Mouse (Mus musculus) intestine, postnatal 0 days (tissue): Measurements from ENCODE around the gene Bglap2. TPM values are rescaled to one million over a fixed set of nuclear protein-coding genes. Genes with fewer than 3 reads are reported as not detected.
"Not testable (repeated sequence)": the region's sequence is repeated elsewhere in the genome, so short reads cannot be mapped to it uniquely, and the experiment has no call there.

Source experiments
- ATAC-seq: fragments of 200-750 bp; cut with Nextera tagmentation; 2 replicates; pipeline ENCODE4 v1.8.0; 2017; ENCODE audit warnings: mild to moderate bottlenecking, moderate TSS enrichment, moderate library complexity
- H3K27ac ChIP-seq: fragments of 300-500 bp; sonication (generic); 2 replicates; pipeline ENCODE4 v1.5.1; 2014; ENCODE audit warnings: mild to moderate bottlenecking, low read depth, low read length, moderate library complexity
- H3K27me3 ChIP-seq: fragments of 300-500 bp; sonication (generic); replicated peaks from 2 replicates; pipeline ENCODE4 v1.6.1; 2014; ENCODE audit warnings: low read length, mixed read lengths; ENCODE audit not compliant: control insufficient read depth, insufficient read depth
- H3K36me3 ChIP-seq: fragments of 300-500 bp; sonication (generic); 2 replicates; pipeline ENCODE4 v1.6.1; 2014; ENCODE audit warnings: mild to moderate bottlenecking, moderate library complexity; ENCODE audit not compliant: control insufficient read depth, insufficient read depth
- H3K4me1 ChIP-seq: fragments of 300-500 bp; sonication (generic); replicated peaks from 2 replicates; pipeline ENCODE4 v1.6.1; 2014; ENCODE audit warnings: antibody characterized with exemption, low read length, mixed read lengths; ENCODE audit not compliant: control insufficient read depth, insufficient read depth
- H3K4me2 ChIP-seq: fragments of 300-500 bp; sonication (generic); replicated peaks from 2 replicates; pipeline ENCODE4 v1.6.1; 2014; ENCODE audit warnings: low read depth, mild to moderate bottlenecking, moderate library complexity
- H3K4me3 ChIP-seq: fragments of 300-500 bp; sonication (generic); 2 replicates; pipeline ENCODE4 v1.5.1; 2014; ENCODE audit warnings: low read depth, low read length
- H3K9ac ChIP-seq: fragments of 300-500 bp; sonication (generic); 2 replicates; pipeline ENCODE4 v1.6.1; 2014; ENCODE audit warnings: mild to moderate bottlenecking, low read depth, low read length
- H3K9me3 ChIP-seq: fragments of 300-500 bp; sonication (generic); 2 replicates; pipeline ENCODE4 v1.6.1; 2016; ENCODE audit warnings: mixed run types; ENCODE audit not compliant: control insufficient read depth
- CTCF ChIP-seq: sonication (generic); IDR thresholded peaks from 2 replicates; pipeline ENCODE4 v1.5.1; 2016; ENCODE audit warnings: low read depth, mild to moderate bottlenecking, control low read depth, antibody characterized with exemption, moderate library complexity
- WGBS: fragments of 180-500 bp; shearing (Covaris S2); extraction: QIAGEN DNeasy Blood & Tissue Kit; methylation state at CpG from one replicate; pipeline ENCODE4 v1.1.7; 2014; 5-methylcytosine and 5-hydroxymethylcytosine counted together
- polyA plus RNA-seq: library from polyadenylated mRNA; unstranded; fragments of >200 nt; fragmentation: Nextera tagmentation; extraction: Ambion mirVana; gene quantifications from 2 replicates; pipeline ENCODE4 v1.2.1, GENCODE M21; 2015

Bglap2 gene
- polyA plus RNA-seq, 1 experiment from 2014 or later: not detected

DNA sequence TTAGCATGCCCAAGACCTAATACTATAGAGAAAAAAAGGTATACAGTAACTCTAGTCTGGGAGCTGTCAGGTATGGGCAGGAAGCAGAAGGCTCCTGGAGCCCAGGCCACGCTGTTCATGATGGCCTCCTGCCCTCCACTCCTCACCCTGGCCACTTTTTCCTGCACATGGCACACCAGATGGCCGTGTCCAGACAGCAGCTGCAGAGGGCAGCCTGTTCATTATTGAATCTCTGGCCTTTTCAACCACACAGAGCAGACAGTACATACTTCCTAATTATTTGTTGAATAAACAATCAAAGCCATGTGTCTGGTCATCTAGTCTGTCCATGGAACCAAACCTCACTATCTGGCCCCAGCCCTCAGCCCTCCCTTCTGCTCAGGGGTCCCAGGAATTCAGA is 20.2 kb upstream of the Bglap2 start:
- no peak for ATAC-seq
- no peak overlapping the region for H3K9ac ChIP-seq
- H3K27ac ChIP-seq: no peak overlapping the region
- peaks cover 40% of the 10 kb centered on the region for H3K36me3 ChIP-seq
- H3K4me3 ChIP-seq: no peak overlapping the region
- H3K4me1 ChIP-seq: no peaks in the 10 kb centered on the region
- H3K9me3 ChIP-seq: no peaks in the 10 kb centered on the region
- 0 out of 2 replicates have a peak, but pooled peaks cover 11% of the 10 kb centered on the region for H3K27me3 ChIP-seq
- H3K4me2 ChIP-seq: no peak overlapping the region
- WGBS: 81% methylated on average over 2 of the region's 2 CpGs
- no peak for TF ChIP-seq CTCF

GRCm38 (mm10) chr3:88395742-88396141 is 17.2 kb upstream of the Bglap2 start:
- no peak for ATAC-seq
- H3K4me3 ChIP-seq: no peak overlapping the region
- 92% methylated on average over 8 of the region's 8 CpGs for WGBS

DNA sequence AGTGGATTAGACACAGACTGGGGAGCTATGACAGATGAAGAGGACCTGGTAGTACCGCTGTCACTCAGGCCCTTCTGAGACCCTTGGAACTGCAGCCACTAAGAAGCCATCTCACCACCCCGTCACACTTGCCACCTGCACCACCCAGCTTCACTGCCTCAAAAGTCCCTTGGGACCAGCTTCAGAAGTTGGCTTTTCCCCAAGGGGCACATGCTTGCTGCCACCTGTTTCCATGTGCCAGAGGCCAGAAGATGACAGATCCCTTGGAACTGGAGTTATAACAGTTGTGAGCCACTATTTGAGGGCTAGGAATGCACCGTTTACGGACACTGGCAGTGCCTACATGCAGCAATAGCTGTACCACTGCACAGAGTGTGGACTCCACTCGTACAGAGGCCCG is 16.8 kb upstream of the Bglap2 start:
- no peak for TF ChIP-seq CTCF
- peaks cover 31% of the 10 kb centered on the region for H3K36me3 ChIP-seq
- 92% methylated on average over 6 of the region's 6 CpGs for WGBS
- H3K9me3 ChIP-seq: peaks cover 2% of the 10 kb centered on the region; the same call in 1 of the 2 replicates
- no peak overlapping the region for H3K27ac ChIP-seq
- no peak overlapping the region for H3K4me2 ChIP-seq
- no peaks in the 10 kb centered on the region for H3K4me1 ChIP-seq
- no peak overlapping the region for H3K4me3 ChIP-seq
- H3K27me3 ChIP-seq: peaks cover 20% of the 10 kb centered on the region
- ATAC-seq: no peak
- H3K9ac ChIP-seq: no peak overlapping the region

More at GRCm38 (mm10) chr3:88395742-88396141, 17.2 kb upstream of the Bglap2 start:
- Histone ChIP-seq H3K9ac (no peak overlapping the region), H3K27me3 (peaks cover 18% of the 10 kb centered on the region), H3K27ac (no peak overlapping the region), H3K4me2 (no peak overlapping the region), H3K4me1 (no peaks in the 10 kb centered on the region), H3K36me3 (peaks cover 28% of the 10 kb centered on the region), H3K9me3 (no peaks in the 10 kb centered on the region)
- TF ChIP-seq CTCF: no peak

GRCm38 (mm10) chr3:88393776-88394375 is 15.4 kb upstream of the Bglap2 start:
- H3K36me3 ChIP-seq: peaks cover 26% of the 10 kb centered on the region; the same call in 1 of the 2 replicates
- H3K4me1 ChIP-seq: no peaks in the 10 kb centered on the region
- no peak overlapping the region for H3K27ac ChIP-seq
- TF ChIP-seq CTCF: no peak
- peaks cover 4% of the 10 kb centered on the region; the same call in 1 of the 2 replicates for H3K9me3 ChIP-seq
- no peak for ATAC-seq
- H3K9ac ChIP-seq: no peak overlapping the region
- no peak overlapping the region for H3K4me3 ChIP-seq
- H3K4me2 ChIP-seq: no peak overlapping the region
- peaks cover 30% of the 10 kb centered on the region for H3K27me3 ChIP-seq
- 87% methylated on average over 9 of the region's 9 CpGs for WGBS

DNA sequence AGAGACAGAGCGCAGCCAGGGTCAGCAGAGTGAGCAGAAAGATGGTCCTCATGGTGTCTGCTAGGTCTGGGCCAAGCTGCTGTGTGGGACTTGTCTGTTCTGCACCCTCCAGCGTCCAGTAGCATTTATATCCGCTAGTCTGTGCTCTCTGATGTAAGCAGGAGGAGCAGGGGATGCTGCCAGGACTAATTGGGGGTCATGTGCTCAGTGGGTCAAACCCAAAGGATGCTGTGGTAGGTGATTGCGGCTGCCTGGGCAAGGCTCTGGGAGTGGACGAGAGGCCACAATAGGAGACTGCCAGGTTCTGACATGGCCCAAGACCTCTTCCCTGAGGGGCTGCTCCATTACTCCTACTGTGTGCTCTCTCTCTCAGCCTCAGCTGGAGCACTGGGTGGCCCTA is 5.9 kb upstream of the Bglap2 start, which contains the start of gene Bglap:
TSS of gene Bglap (minus strand) at position 101 of the 400 bp plus-strand sequence.
- whole genome bisulfite sequencing: 84% methylated on average over 5 of the region's 5 CpGs
- Histone ChIP-seq H3K36me3 (no peaks in the 10 kb centered on the region), H3K4me1 (no peaks in the 10 kb centered on the region), H3K27ac (no peak within 1 kb of the TSS), H3K9me3 (no peaks in the 10 kb centered on the region), H3K4me2 (no peak within 1 kb of the TSS), H3K27me3 (peaks cover 14% of the 10 kb centered on the region; the same call in 1 of the 2 replicates), H3K4me3 (no peak within 1 kb of the TSS), H3K9ac (no peak within 1 kb of the TSS)
- TF ChIP-seq CTCF: no peak
- no peak for ATAC-seq

DNA sequence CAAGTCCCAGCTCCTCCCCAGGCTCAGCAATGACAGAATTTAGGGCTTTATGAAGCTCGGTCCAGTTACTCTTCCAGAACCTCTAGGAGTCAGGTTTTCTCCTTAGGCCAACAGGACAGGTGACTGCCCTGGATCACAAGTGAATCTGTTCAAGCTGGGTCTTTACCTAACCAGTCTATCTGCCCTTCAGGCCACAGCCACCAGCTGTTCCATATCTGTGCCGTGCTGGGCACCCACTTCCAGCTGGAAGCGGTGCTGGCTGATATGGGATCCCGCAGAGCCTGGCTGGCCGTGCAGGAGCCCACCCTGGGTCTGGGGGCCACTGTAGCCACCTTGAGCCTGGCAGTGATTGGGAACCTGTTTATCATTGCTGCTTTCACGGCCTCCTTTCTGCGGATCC is 3.9 kb upstream of the Bglap2 start:
- H3K4me3 ChIP-seq, H3K36me3 ChIP-seq, ATAC-seq, H3K27me3 ChIP-seq, H3K27ac ChIP-seq, H3K4me1 ChIP-seq, H3K9ac ChIP-seq, H3K4me2 ChIP-seq, H3K9me3 ChIP-seq: not testable (repeated sequence)
- WGBS: 36% methylated on average over 1 of the region's 7 CpGs

DNA sequence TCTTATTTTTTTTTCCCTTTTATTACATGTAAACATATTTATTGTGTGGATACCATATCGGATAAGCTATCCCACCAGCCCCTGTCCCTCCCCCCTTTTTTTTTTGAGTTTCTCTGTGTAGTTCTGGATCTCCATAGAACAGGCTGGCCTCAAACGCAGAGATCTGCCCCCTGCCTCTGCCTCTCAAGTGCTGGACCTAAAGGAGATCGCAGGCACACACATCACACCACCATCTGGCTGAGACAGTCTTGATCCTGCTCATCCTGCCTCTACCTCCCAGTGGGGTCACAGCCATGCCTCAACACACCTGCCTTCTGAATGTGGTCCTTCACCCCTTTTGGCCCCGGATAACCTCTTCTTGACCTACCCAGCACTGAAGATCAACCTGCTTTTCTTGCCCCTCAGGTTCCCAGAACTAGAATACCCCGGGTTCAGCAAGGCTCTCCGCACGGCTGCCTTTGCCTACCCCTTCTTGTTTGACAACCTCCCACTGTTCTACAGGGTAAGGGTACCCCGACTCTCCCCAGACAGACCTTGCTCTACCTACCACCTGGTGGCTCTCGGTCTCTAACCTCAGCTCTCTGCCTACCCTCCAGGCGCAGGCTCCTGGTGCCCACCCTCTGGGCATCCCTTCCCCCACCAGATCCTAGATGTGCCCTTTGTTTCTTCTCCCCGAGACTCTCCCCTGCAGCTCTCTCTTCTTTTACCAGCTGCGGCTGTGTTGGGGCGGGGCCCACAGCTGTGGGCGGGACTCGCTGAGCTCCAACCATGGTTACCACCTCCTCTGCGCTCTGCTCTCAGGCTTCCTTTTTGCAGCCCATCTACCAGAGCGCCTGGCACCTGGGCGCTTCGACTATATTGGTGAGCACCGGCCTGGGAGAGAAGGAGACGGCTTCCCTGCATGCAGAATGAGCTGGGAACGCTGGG is 3.2 kb upstream of the Bglap2 start:
- H3K27ac ChIP-seq, H3K4me3 ChIP-seq: not testable (repeated sequence)
- WGBS: 11% methylated on average over 18 of the region's 22 CpGs

GRCm38 (mm10) chr3:88376644-88377043 is 1.9 kb downstream of the Bglap2 start:
- H3K4me1 ChIP-seq, H3K27ac ChIP-seq, H3K4me3 ChIP-seq, H3K36me3 ChIP-seq, H3K27me3 ChIP-seq, H3K9me3 ChIP-seq, H3K9ac ChIP-seq: not testable (repeated sequence)
- H3K4me2 ChIP-seq: peak overlapping the region; percentile 44; the same call in 1 of the 2 replicates
- WGBS: 42% methylated on average over 4 of the region's 7 CpGs
- ATAC-seq: 0 out of 2 replicates have a peak, but pooled peaks have one; percentile 2

More for the DNA sequence above, 3.2 kb upstream of the Bglap2 start:
- peak; percentile 50; the same call in 1 of the 2 replicates for ATAC-seq
- H3K4me1 ChIP-seq, H3K9ac ChIP-seq, H3K9me3 ChIP-seq, H3K27me3 ChIP-seq, H3K36me3 ChIP-seq: not testable (repeated sequence)
- H3K4me2 ChIP-seq: peak overlapping the region; percentile 37; the same call in 1 of the 2 replicates
